Mouse (Mus musculus) erythroblast, embryonic 14.5 days (primary cell): Measurements from ENCODE around the gene Serf2. TPM values are rescaled to one million over a fixed set of nuclear protein-coding genes. Genes with fewer than 3 reads are reported as not detected.

ENCODE experiments used
- H3K27me3 ChIP-seq: 2 replicates; pipeline ENCODE4 v1.6.1; 2012; ENCODE audit warnings: inconsistent platforms; ENCODE audit not compliant: control insufficient read depth
- H3K36me3 ChIP-seq: 2 replicates; pipeline ENCODE4 v1.6.1; 2012; ENCODE audit warnings: mild to moderate bottlenecking, inconsistent platforms; ENCODE audit not compliant: control insufficient read depth
- H3K4me1 ChIP-seq: 2 replicates; pipeline ENCODE4 v1.6.1; 2012; ENCODE audit warnings: inconsistent platforms; ENCODE audit not compliant: control insufficient read depth
- H3K4me3 ChIP-seq: replicated peaks from 2 replicates; pipeline ENCODE3; 2012; ENCODE audit warnings: moderate library complexity, mild to moderate bottlenecking, inconsistent platforms
- H3K9me3 ChIP-seq: 2 replicates; pipeline ENCODE4 v1.6.1; 2012; ENCODE audit warnings: low read length, inconsistent platforms, mixed read lengths; ENCODE audit not compliant: control insufficient read depth
- GATA1 ChIP-seq: IDR thresholded peaks from 2 replicates; pipeline ENCODE4 v1.6.1; 2012; ENCODE audit warnings: low read length, inconsistent platforms, mixed read lengths
- TAL1 ChIP-seq: IDR thresholded peaks from 3 replicates; pipeline ENCODE4 v1.6.1; 2012; ENCODE audit warnings: low read length, inconsistent platforms, mixed read lengths
- polyA plus RNA-seq: library from polyadenylated mRNA; stranded (reverse); fragments of >175 nt; gene quantifications from 2 replicates; pipeline ENCODE4 v1.2.3, GENCODE M21; 2012

The Serf2 gene
- 65.1 and 75.3 TPM in 2 replicates for polyA plus RNA-seq

- peaks cover 40% of the 10 kb centered on the region for H3K4me1 ChIP-seq
- peaks cover 4% of the 10 kb centered on the region for H3K27me3 ChIP-seq
- peak within 1 kb of the TSS; percentile 87 for H3K4me3 ChIP-seq
- no peaks in the 10 kb centered on the region for H3K9me3 ChIP-seq
- TF ChIP-seq TAL1, result no peak
- TF ChIP-seq GATA1, result no peak
- H3K36me3 ChIP-seq, result peaks cover 32% of the 10 kb centered on the region
Measured at GRCm38 (mm10) chr2:121448739-121449535, at the start of gene Serf2. Gene Serf2, plus strand, starts transcription at chr2:121449195.

- Histone ChIP-seq H3K4me3 (no peak overlapping the region), H3K4me1 (no peaks in the 10 kb centered on the region), H3K9me3 (no peaks in the 10 kb centered on the region), H3K36me3 (no peaks in the 10 kb centered on the region), H3K27me3 (no peaks in the 10 kb centered on the region)
- no peak for TF ChIP-seq GATA1
- no peak for TF ChIP-seq TAL1
Measured at GRCm38 (mm10) chr2:121403296-121403695, 45.7 kb upstream of the Serf2 start.

GRCm38 (mm10) chr2:121408160-121408559, 40.8 kb upstream of the Serf2 start:
- H3K9me3 ChIP-seq, result no peaks in the 10 kb centered on the region
- H3K4me3 ChIP-seq, result no peak overlapping the region
- H3K4me1 ChIP-seq, result peaks cover 12% of the 10 kb centered on the region
- H3K36me3 ChIP-seq, result no peaks in the 10 kb centered on the region
- TF ChIP-seq GATA1, result no peak
- no peak for TF ChIP-seq TAL1
- H3K27me3 ChIP-seq, result no peaks in the 10 kb centered on the region

DNA sequence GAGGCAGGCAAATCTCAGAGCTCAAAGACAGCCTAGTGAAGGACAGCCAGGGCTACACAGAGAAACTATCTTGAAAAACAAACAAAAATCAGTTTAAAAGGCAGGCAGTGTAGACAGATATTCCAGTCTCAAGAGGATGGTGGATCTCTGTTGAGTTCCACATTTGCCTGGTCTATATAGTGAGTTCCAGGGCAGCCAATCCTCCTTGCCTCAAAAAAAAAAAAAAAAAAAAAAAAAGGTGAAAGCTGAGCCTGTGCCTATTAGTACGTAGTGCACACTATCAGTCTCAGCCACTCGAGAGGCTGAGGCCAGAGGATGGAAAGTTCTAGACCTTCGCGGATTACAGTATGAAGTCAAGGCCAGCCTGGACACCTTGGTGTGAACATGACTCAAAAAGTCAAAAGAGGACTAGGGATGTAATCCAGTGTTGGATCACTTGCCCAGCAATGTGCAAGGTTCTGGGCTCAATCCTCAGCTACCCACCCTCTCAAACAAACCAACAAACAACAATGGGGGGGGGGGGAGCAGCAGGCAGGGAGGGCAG, 36.1 kb upstream of the Serf2 start:
- H3K27me3 ChIP-seq, result no peaks in the 10 kb centered on the region
- H3K4me3 ChIP-seq, result peak overlapping the region; percentile 99
- no peaks in the 10 kb centered on the region for H3K9me3 ChIP-seq
- H3K4me1 ChIP-seq, result peaks cover 36% of the 10 kb centered on the region
- no peak for TF ChIP-seq TAL1
- TF ChIP-seq GATA1, result no peak
- peaks cover 17% of the 10 kb centered on the region for H3K36me3 ChIP-seq

DNA sequence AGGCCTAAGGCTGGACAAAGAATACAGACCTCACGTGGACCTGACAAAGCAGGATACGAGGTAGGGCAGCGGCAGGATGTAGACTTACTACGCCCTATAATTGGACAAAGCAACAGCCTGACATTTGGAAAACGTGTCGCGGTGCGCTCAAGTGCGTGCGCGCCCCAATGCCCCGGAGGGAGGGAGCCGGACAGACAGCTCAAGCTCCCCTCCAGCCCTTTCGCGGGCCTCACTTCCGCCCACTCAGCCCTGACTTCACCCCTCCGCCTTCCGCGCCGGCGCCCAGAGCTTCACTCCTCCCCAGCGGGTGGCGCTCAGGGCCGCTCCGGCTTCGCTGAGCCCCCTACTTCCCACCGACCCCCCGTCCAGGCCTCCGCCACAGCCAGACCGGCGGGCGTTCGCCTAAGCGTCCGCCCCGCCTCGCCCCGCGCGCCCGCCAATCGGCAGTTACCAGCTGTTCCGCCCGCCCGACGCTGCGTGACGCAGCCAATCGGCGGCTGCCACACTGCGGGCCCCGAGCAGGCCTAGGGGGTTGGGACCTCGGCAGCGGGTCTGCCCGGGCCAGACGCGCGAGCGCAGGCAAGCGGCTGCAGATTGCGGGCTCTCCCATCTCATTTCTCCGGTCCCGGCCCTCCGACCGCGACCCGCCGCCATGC, 35.5 kb upstream of the Serf2 start, which contains the start of the genes Pdia3 and Catsper2:
TSS of gene Pdia3 (plus strand) at position 389 of the 656 bp plus-strand sequence.
TSS of gene Catsper2 (minus strand) at position 406 of the 656 bp plus-strand sequence.
- H3K36me3 ChIP-seq, result peaks cover 23% of the 10 kb centered on the region
- TF ChIP-seq TAL1, result peak; percentile 39; the same call in 2 of the 3 replicates
- TF ChIP-seq GATA1, result no peak

GRCm38 (mm10) chr2:121414139-121414685, 34.8 kb upstream of the Serf2 start:
- Histone ChIP-seq H3K36me3 (peaks cover 30% of the 10 kb centered on the region), H3K27me3 (no peaks in the 10 kb centered on the region), H3K9me3 (no peaks in the 10 kb centered on the region), H3K4me3 (peak overlapping the region; percentile 99), H3K4me1 (peaks cover 36% of the 10 kb centered on the region)
- no peak for TF ChIP-seq TAL1
- no peak for TF ChIP-seq GATA1

More for the DNA sequence above, 35.5 kb upstream of the Serf2 start, which contains the start of the genes Pdia3 and Catsper2:
- Histone ChIP-seq H3K4me1 (peaks cover 36% of the 10 kb centered on the region), H3K4me3 (peak within 1 kb of the TSS; percentile 99), H3K9me3 (no peaks in the 10 kb centered on the region), H3K27me3 (no peaks in the 10 kb centered on the region)

DNA sequence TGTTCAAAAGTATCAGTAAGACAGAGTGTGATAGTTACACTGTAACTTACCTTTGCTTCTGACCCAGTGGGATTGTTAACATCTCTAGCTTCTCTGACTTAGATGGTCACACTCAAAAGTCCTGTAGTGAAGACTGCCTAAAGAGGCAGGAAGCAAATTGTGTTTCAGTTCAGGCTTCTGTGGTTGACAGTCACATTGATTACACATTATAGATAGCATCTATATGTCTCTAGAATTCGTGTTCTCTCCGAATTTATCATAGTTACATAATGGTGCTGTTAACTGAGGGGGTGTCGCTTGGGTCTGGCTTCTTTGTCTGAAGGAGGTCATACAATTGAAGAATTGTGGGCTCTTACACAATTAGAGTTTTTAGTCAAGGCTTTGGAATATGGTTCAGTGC, 33.9 kb upstream of the Serf2 start:
- Histone ChIP-seq H3K4me1 (peaks cover 36% of the 10 kb centered on the region), H3K9me3 (no peaks in the 10 kb centered on the region), H3K36me3 (peaks cover 35% of the 10 kb centered on the region), H3K4me3 (peak overlapping the region; percentile 99), H3K27me3 (no peaks in the 10 kb centered on the region)
- no peak for TF ChIP-seq TAL1
- TF ChIP-seq GATA1, result no peak

DNA sequence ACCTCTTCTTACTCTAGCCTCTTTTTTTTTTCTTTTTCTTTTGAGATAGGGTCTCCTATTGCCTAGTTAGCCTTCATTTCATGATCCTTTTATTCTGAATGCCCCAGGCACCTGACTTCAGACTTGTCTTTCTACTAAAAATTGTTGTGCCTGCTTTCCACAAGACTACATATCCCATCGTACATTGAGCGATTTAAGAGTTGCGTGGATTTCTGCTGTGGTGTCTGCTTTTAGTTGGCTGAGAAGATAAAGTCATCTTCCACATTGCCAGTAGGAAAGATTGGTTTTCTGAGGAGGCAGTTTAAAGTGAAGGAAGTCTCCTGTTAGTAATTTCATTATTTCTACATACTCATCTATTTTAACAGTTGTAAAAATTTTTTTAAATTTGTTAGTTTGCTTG, 33.4 kb upstream of the Serf2 start:
- Histone ChIP-seq H3K9me3 (no peaks in the 10 kb centered on the region), H3K27me3 (no peaks in the 10 kb centered on the region), H3K4me1 (peaks cover 36% of the 10 kb centered on the region), H3K4me3 (peak overlapping the region; percentile 99), H3K36me3 (peaks cover 37% of the 10 kb centered on the region)
- TF ChIP-seq TAL1 (no peak), GATA1 (no peak)

DNA sequence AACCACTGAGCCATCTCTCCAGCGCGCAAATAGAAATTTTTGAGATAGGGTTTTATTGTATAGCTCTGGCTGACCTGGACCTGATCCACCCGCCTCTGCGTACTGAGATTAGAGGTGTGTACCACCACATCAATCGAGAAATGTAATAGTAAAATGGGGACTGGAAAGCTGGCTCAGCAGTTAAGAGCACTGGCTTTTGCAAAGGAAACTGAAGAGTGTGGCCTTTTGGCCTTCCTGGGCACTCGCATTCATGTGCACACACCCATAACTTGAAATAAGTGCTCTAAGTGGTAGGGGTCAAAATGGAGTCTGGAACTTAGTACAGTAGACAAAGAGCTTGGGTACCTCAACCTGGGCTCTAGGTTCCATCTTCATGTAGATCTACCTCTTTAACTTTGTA, 32.6 kb upstream of the Serf2 start:
- Histone ChIP-seq H3K27me3 (no peaks in the 10 kb centered on the region), H3K4me3 (no peak overlapping the region), H3K9me3 (no peaks in the 10 kb centered on the region), H3K36me3 (peaks cover 39% of the 10 kb centered on the region), H3K4me1 (peaks cover 36% of the 10 kb centered on the region)
- TF ChIP-seq GATA1 (no peak), TAL1 (no peak)
